Mouse (Mus musculus): ENCODE measurements around the gene Cd274. TPM values are rescaled to one million over a fixed set of nuclear protein-coding genes. Genes with fewer than 3 reads are reported as not detected.

Cd274 gene
- polyA plus RNA-seq (2014; fragmentation: Illumina TruSeq; extraction: RNeasy Lipid Tissue Mini Kit (QIAGEN cat#74804); ENCODE audit: low replicate concordance) = 8.5 TPM

GRCm38 (mm10) chr19:29366969-29367622, at the start of gene Cd274, which contains the start of gene Plgrkt:
Gene Cd274 (plus strand): TSS chr19:29367455.
Gene Plgrkt (minus strand): TSS chr19:29367390.

DNA sequence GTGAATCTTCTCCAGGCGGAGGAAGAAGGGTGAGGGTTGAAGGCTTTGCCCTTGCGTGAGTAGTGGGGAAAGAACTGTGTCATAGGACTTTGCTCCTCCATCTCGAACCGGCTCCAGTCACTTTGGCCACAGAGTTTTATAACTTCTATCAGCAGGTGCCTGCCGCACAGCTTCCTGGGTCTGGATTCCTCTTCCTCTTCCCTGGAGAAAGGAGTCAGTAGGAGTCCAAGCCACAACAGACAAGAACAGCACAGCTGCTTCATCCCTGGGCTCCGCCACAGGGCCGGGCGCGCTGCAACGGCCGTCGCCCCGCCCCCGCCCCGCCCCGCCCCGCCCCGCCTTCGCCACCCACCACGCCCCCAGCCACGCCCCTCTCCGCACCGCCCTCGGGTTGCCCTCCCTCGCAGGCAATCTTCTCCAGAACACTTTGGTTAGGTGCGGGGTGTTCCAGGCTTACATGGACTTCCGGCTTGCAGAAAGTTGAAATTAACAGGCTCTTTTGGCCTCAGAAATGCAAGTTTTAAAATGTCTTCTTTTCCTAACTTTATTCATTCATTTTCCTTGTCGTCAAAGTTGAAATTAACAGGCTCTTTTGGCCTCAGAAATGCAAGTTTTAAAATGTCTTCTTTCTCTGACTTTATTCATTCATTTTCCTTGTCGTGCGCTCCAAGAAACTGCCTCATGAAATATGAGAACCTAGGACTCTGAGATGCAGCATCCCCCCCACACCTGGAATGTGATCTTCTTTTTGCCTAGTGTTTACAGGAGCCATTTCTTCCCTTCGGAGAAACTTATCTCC, 42.0 kb upstream of the Cd274 start, which contains the start of gene Insl6:
Gene Insl6, minus strand, starts transcription at position 304 of the 799 bp plus-strand sequence.

DNA sequence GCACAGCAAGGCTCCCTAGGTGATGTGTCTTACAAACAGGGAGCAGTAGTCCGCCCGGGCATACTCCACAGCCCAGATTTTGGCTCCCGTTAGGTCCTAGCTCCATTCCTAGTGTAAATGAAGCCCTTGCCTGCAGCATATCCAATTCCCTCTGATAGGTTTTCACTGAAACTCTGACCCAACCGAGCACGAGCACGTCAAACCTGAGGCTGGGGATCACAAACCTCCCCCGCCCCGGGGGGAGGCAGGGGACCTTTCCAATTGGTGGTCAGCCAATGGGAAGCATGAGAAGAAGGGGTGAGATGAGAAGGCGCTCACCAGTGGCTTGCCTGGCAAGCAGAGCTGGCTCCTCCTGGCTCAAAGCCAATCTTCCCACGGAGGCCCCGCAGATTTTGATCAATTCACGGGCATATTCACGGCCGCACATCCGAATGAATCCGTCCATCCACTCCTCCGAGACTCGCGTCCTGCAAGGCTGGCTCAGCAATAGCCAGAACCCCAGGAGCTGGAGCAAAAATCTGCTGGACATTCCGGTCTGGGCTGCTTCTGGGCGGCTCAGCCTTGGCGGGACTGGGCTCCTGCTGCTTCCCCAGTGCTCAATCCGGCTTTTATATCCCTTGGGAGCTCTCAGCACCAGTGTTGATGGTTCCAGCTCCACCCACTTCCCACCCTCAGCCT, 33.0 kb upstream of the Cd274 start, which contains the start of gene Rln1:
Gene Rln1, minus strand, starts transcription at position 603 of the 678 bp plus-strand sequence.

GRCm38 (mm10) chr19:29410619-29411018, 43.4 kb downstream of the Cd274 start, which contains the start of gene Pdcd1lg2:
Gene Pdcd1lg2 (plus strand): TSS chr19:29410919.

Other genes starting within 250 kb of the Cd274 start
- gene Jak2, start 115.6 kb upstream of the Cd274 start, polyA plus RNA-seq (2014; fragmentation: Illumina TruSeq; extraction: RNeasy Lipid Tissue Mini Kit (QIAGEN cat#74804); ENCODE audit: low replicate concordance) = 233 TPM
- 38.7 TPM for gene Insl6, start 42.1 kb upstream of the Cd274 start, polyA plus RNA-seq (2014; fragmentation: Illumina TruSeq; extraction: RNeasy Lipid Tissue Mini Kit (QIAGEN cat#74804); ENCODE audit: low replicate concordance)
- not detected for gene Rln1, start 32.8 kb upstream of the Cd274 start, polyA plus RNA-seq (2014; fragmentation: Illumina TruSeq; extraction: RNeasy Lipid Tissue Mini Kit (QIAGEN cat#74804); ENCODE audit: low replicate concordance)
- 211 TPM for gene Plgrkt, start 65 bp upstream of the Cd274 start, polyA plus RNA-seq (2014; fragmentation: Illumina TruSeq; extraction: RNeasy Lipid Tissue Mini Kit (QIAGEN cat#74804); ENCODE audit: low replicate concordance)
- gene Pdcd1lg2, start 43.5 kb downstream of the Cd274 start, polyA plus RNA-seq (2014; fragmentation: Illumina TruSeq; extraction: RNeasy Lipid Tissue Mini Kit (QIAGEN cat#74804); ENCODE audit: low replicate concordance) = 1.9 TPM
- 35.9 TPM for gene Ric1, start 154.8 kb downstream of the Cd274 start, polyA plus RNA-seq (2014; fragmentation: Illumina TruSeq; extraction: RNeasy Lipid Tissue Mini Kit (QIAGEN cat#74804); ENCODE audit: low replicate concordance)